Mouse (Mus musculus): ENCODE measurements around the gene Spata13. TPM values are rescaled to one million over a fixed set of nuclear protein-coding genes. Genes with fewer than 3 reads are reported as not detected.

The Spata13 gene
- polyA plus RNA-seq, 1 experiment from 2014 or later = 16.1 TPM

GRCm38 (mm10) chr14:60753801-60754126 lies 120.0 kb downstream of the Spata13 start:
- no peak overlapping the region for H3K4me2 ChIP-seq
- DNase-seq (ENCODE audit: low spot score) = no peak
- no peak for ATAC-seq (replicated peaks; ENCODE audit: low FRiP score)
- H3K27ac ChIP-seq (ENCODE audit: low read depth, low read length) = no peak overlapping the region
- H3K9me3 ChIP-seq (ENCODE audit: control insufficient read depth, low read length) = no peaks in the 10 kb centered on the region
- H3K4me1 ChIP-seq (replicated peaks; ENCODE audit: control insufficient read depth, insufficient read depth, low read length) = no peaks in the 10 kb centered on the region
- H3K36me3 ChIP-seq (ENCODE audit: control insufficient read depth, insufficient read depth, low read length) = peaks cover 6% of the 10 kb centered on the region
- no peak overlapping the region for H3K9ac ChIP-seq (ENCODE audit: low read depth, low read length)
- no peaks in the 10 kb centered on the region for H3K27me3 ChIP-seq (replicated peaks; ENCODE audit: control insufficient read depth, insufficient read depth, low read length)
- WGBS = 94% methylated on average over 10 of the region's 10 CpGs
- H3K4me3 ChIP-seq (ENCODE audit: low read depth, low read length) = no peak overlapping the region

GRCm38 (mm10) chr14:60754656-60755055 lies 120.9 kb downstream of the Spata13 start:
- peaks cover 6% of the 10 kb centered on the region for H3K36me3 ChIP-seq (ENCODE audit: control insufficient read depth, insufficient read depth, low read length)

GRCm38 (mm10) chr14:60756271-60756670 lies 122.5 kb downstream of the Spata13 start:
- H3K36me3 ChIP-seq (ENCODE audit: control insufficient read depth, insufficient read depth, low read length) = peaks cover 10% of the 10 kb centered on the region
- H3K9me3 ChIP-seq (ENCODE audit: control insufficient read depth, low read length) = no peaks in the 10 kb centered on the region
- WGBS = 90% methylated on average over 15 of the region's 15 CpGs
- H3K27ac ChIP-seq (ENCODE audit: low read depth, low read length) = no peak overlapping the region
- H3K9ac ChIP-seq (ENCODE audit: low read depth, low read length) = no peak overlapping the region
- no peak for ATAC-seq (replicated peaks; ENCODE audit: low FRiP score)
- H3K4me3 ChIP-seq (ENCODE audit: low read depth, low read length) = no peak overlapping the region
- DNase-seq (ENCODE audit: low spot score) = no peak
- H3K4me2 ChIP-seq = no peak overlapping the region
- no peaks in the 10 kb centered on the region for H3K27me3 ChIP-seq (replicated peaks; ENCODE audit: control insufficient read depth, insufficient read depth, low read length)
- H3K4me1 ChIP-seq (replicated peaks; ENCODE audit: control insufficient read depth, insufficient read depth, low read length) = no peaks in the 10 kb centered on the region

More at GRCm38 (mm10) chr14:60754656-60755055, 120.9 kb downstream of the Spata13 start:
- Histone ChIP-seq H3K4me1 (replicated peaks; ENCODE audit: control insufficient read depth, insufficient read depth, low read length) (no peaks in the 10 kb centered on the region), H3K27me3 (replicated peaks; ENCODE audit: control insufficient read depth, insufficient read depth, low read length) (no peaks in the 10 kb centered on the region), H3K9ac (ENCODE audit: low read depth, low read length) (no peak overlapping the region), H3K4me3 (ENCODE audit: low read depth, low read length) (no peak overlapping the region), H3K9me3 (ENCODE audit: control insufficient read depth, low read length) (no peaks in the 10 kb centered on the region), H3K27ac (ENCODE audit: low read depth, low read length) (no peak overlapping the region), H3K4me2 (no peak overlapping the region)
- ATAC-seq (replicated peaks; ENCODE audit: low FRiP score) (no peak), DNase-seq (ENCODE audit: low spot score) (no peak)
- 92% methylated on average over 5 of the region's 5 CpGs for WGBS

GRCm38 (mm10) chr14:60757265-60757664 lies 123.5 kb downstream of the Spata13 start:
- 79% methylated on average over 8 of the region's 8 CpGs for WGBS
- no peaks in the 10 kb centered on the region for H3K27me3 ChIP-seq (replicated peaks; ENCODE audit: control insufficient read depth, insufficient read depth, low read length)
- H3K27ac ChIP-seq (ENCODE audit: low read depth, low read length) = no peak overlapping the region
- no peaks in the 10 kb centered on the region for H3K4me1 ChIP-seq (replicated peaks; ENCODE audit: control insufficient read depth, insufficient read depth, low read length)
- peaks cover 10% of the 10 kb centered on the region; the same call in 1 of the 2 replicates for H3K36me3 ChIP-seq (ENCODE audit: control insufficient read depth, insufficient read depth, low read length)
- DNase-seq (ENCODE audit: low spot score) (no peak), ATAC-seq (replicated peaks; ENCODE audit: low FRiP score) (no peak)
- H3K9me3 ChIP-seq (ENCODE audit: control insufficient read depth, low read length) = no peaks in the 10 kb centered on the region
- no peak overlapping the region for H3K9ac ChIP-seq (ENCODE audit: low read depth, low read length)
- H3K4me3 ChIP-seq (ENCODE audit: low read depth, low read length) = no peak overlapping the region
- H3K4me2 ChIP-seq = no peak overlapping the region

GRCm38 (mm10) chr14:60757722-60758121 lies 123.9 kb downstream of the Spata13 start:
- DNase-seq (ENCODE audit: low spot score) = no peak
- Histone ChIP-seq H3K4me2 (no peak overlapping the region), H3K4me1 (replicated peaks; ENCODE audit: control insufficient read depth, insufficient read depth, low read length) (no peaks in the 10 kb centered on the region), H3K4me3 (ENCODE audit: low read depth, low read length) (no peak overlapping the region), H3K9me3 (ENCODE audit: control insufficient read depth, low read length) (no peaks in the 10 kb centered on the region), H3K9ac (ENCODE audit: low read depth, low read length) (no peak overlapping the region), H3K27me3 (replicated peaks; ENCODE audit: control insufficient read depth, insufficient read depth, low read length) (no peaks in the 10 kb centered on the region), H3K27ac (ENCODE audit: low read depth, low read length) (no peak overlapping the region), H3K36me3 (ENCODE audit: control insufficient read depth, insufficient read depth, low read length) (peaks cover 10% of the 10 kb centered on the region; the same call in 1 of the 2 replicates)
- WGBS = 86% methylated on average over 7 of the region's 7 CpGs
- ATAC-seq (replicated peaks; ENCODE audit: low FRiP score) = no peak

GRCm38 (mm10) chr14:60759097-60759496 lies 125.3 kb downstream of the Spata13 start:
- Histone ChIP-seq H3K27ac (ENCODE audit: low read depth, low read length) (no peak overlapping the region), H3K27me3 (replicated peaks; ENCODE audit: control insufficient read depth, insufficient read depth, low read length) (no peaks in the 10 kb centered on the region), H3K36me3 (ENCODE audit: control insufficient read depth, insufficient read depth, low read length) (peaks cover 10% of the 10 kb centered on the region; the same call in 1 of the 2 replicates), H3K4me3 (ENCODE audit: low read depth, low read length) (no peak overlapping the region), H3K4me1 (replicated peaks; ENCODE audit: control insufficient read depth, insufficient read depth, low read length) (no peaks in the 10 kb centered on the region), H3K4me2 (no peak overlapping the region), H3K9me3 (ENCODE audit: control insufficient read depth, low read length) (no peaks in the 10 kb centered on the region), H3K9ac (ENCODE audit: low read depth, low read length) (no peak overlapping the region)
- 94% methylated on average over 8 of the region's 8 CpGs for WGBS
- ATAC-seq (replicated peaks; ENCODE audit: low FRiP score) = no peak
- DNase-seq (ENCODE audit: low spot score) = no peak

GRCm38 (mm10) chr14:60761801-60762200 lies 128.0 kb downstream of the Spata13 start:
- no peak for ATAC-seq (replicated peaks; ENCODE audit: low FRiP score)
- no peak for DNase-seq (ENCODE audit: low spot score)
- H3K4me1 ChIP-seq (replicated peaks; ENCODE audit: control insufficient read depth, insufficient read depth, low read length) = peaks cover 3% of the 10 kb centered on the region; the same call in 1 of the 2 replicates
- no peak overlapping the region for H3K4me3 ChIP-seq (ENCODE audit: low read depth, low read length)
- no peaks in the 10 kb centered on the region for H3K27me3 ChIP-seq (replicated peaks; ENCODE audit: control insufficient read depth, insufficient read depth, low read length)
- WGBS = 82% methylated on average over 10 of the region's 10 CpGs
- H3K27ac ChIP-seq (ENCODE audit: low read depth, low read length) = no peak overlapping the region
- no peak overlapping the region for H3K4me2 ChIP-seq
- H3K36me3 ChIP-seq (ENCODE audit: control insufficient read depth, insufficient read depth, low read length) = peaks cover 7% of the 10 kb centered on the region; the same call in 1 of the 2 replicates
- no peak overlapping the region for H3K9ac ChIP-seq (ENCODE audit: low read depth, low read length)
- H3K9me3 ChIP-seq (ENCODE audit: control insufficient read depth, low read length) = no peaks in the 10 kb centered on the region

GRCm38 (mm10) chr14:60762754-60763153 lies 129.0 kb downstream of the Spata13 start:
- H3K27ac ChIP-seq (ENCODE audit: low read depth, low read length) = no peak overlapping the region
- no peak overlapping the region for H3K4me3 ChIP-seq (ENCODE audit: low read depth, low read length)
- H3K4me1 ChIP-seq (replicated peaks; ENCODE audit: control insufficient read depth, insufficient read depth, low read length) = peaks cover 3% of the 10 kb centered on the region; the same call in 1 of the 2 replicates
- 80% methylated on average over 7 of the region's 7 CpGs for WGBS
- DNase-seq (ENCODE audit: low spot score) (no peak), ATAC-seq (replicated peaks; ENCODE audit: low FRiP score) (no peak)
- no peaks in the 10 kb centered on the region for H3K27me3 ChIP-seq (replicated peaks; ENCODE audit: control insufficient read depth, insufficient read depth, low read length)
- no peaks in the 10 kb centered on the region for H3K9me3 ChIP-seq (ENCODE audit: control insufficient read depth, low read length)
- H3K36me3 ChIP-seq (ENCODE audit: control insufficient read depth, insufficient read depth, low read length) = peaks cover 4% of the 10 kb centered on the region; the same call in 1 of the 2 replicates
- no peak overlapping the region for H3K9ac ChIP-seq (ENCODE audit: low read depth, low read length)
- no peak overlapping the region for H3K4me2 ChIP-seq

GRCm38 (mm10) chr14:60763746-60764145 lies 129.9 kb downstream of the Spata13 start:
- H3K9ac ChIP-seq (ENCODE audit: low read depth, low read length) = no peak overlapping the region
- DNase-seq (ENCODE audit: low spot score) (no peak), ATAC-seq (replicated peaks; ENCODE audit: low FRiP score) (no peak)
- no peak overlapping the region for H3K4me2 ChIP-seq
- WGBS = 77% methylated on average over 5 of the region's 5 CpGs
- no peaks in the 10 kb centered on the region for H3K9me3 ChIP-seq (ENCODE audit: control insufficient read depth, low read length)
- no peak overlapping the region for H3K4me3 ChIP-seq (ENCODE audit: low read depth, low read length)
- H3K27me3 ChIP-seq (replicated peaks; ENCODE audit: control insufficient read depth, insufficient read depth, low read length) = no peaks in the 10 kb centered on the region
- H3K36me3 ChIP-seq (ENCODE audit: control insufficient read depth, insufficient read depth, low read length) = peaks cover 4% of the 10 kb centered on the region; the same call in 1 of the 2 replicates
- H3K4me1 ChIP-seq (replicated peaks; ENCODE audit: control insufficient read depth, insufficient read depth, low read length) = peaks cover 3% of the 10 kb centered on the region; the same call in 1 of the 2 replicates
- no peak overlapping the region for H3K27ac ChIP-seq (ENCODE audit: low read depth, low read length)
